Mouse (Mus musculus) embryonic fibroblast, embryonic 13.5 days (primary cell): Measurements from ENCODE around the gene Shisa2.

Source experiments
- CTCF ChIP-seq: IDR thresholded peaks from 2 replicates; pipeline ENCODE4 v1.5.1; 2011; ENCODE audit warnings: mild to moderate bottlenecking, control low read depth, low read length, moderate library complexity, borderline replicate concordance; ENCODE audit not compliant: insufficient read depth
- POLR2A ChIP-seq: IDR thresholded peaks from 2 replicates; pipeline ENCODE4 v1.6.1; 2011; ENCODE audit warnings: low read depth, mild to moderate bottlenecking, control low read depth, low read length, moderate library complexity

GRCm38 (mm10) chr14:59630096-59630495 lies 5.0 kb downstream of the Shisa2 start:
- TF ChIP-seq POLR2A (no peak), CTCF (no peak)
